Mouse (Mus musculus): ENCODE measurements around the gene Nrxn1. TPM values are rescaled to one million over a fixed set of nuclear protein-coding genes. Genes with fewer than 3 reads are reported as not detected.
A peak's percentile ranks its signal among the peaks of the same experiment; 100 is the strongest.

Nrxn1 gene
- polyA plus RNA-seq, 1 experiment from 2014 or later, result 285 TPM

DNA sequence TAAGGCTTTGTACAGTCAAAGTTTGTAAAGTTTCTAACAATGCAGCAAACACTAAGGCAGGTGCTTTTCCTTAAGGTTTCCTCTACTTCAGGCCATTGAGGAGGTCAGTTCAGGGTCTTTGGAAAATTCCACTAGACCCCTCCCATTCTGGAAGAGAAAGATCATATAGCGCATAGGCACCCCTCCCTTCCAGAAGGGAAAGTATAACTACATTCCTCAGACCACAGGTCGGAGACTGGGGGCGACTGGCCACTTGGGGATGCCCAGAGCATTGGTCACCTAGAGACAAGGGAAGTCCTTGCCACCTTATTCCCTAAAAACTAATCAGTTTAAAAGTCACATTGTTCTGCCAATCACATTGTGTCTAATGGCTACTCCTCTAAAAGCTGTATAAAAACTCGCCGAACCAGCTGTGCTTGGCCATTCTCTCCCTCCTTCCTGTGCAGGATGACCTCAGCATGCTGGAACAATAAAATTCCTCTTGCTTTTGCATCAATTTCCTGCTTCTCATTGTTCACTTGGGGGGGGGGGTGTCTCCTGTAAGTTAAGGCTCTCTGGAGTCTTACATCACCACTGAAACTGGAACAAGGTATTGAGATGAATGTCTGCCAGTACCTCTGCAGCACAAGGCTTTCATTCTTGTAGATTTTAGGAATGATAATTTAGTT is 305.6 kb downstream of the Nrxn1 start:
- Histone ChIP-seq H3K9ac (replicated peaks; ENCODE audit: low read depth, low read length) (no peak overlapping the region), H3K27ac (ENCODE audit: low read depth, low read length) (no peak overlapping the region), H3K36me3 (ENCODE audit: control insufficient read depth, insufficient read depth, low read length) (no peaks in the 10 kb centered on the region), H3K4me1 (ENCODE audit: control insufficient read depth, insufficient read depth, low read length) (no peaks in the 10 kb centered on the region), H3K9me3 (ENCODE audit: control insufficient read depth, low read length) (no peaks in the 10 kb centered on the region), H3K4me2 (ENCODE audit: low read depth, low read length) (no peak overlapping the region), H3K27me3 (ENCODE audit: control insufficient read depth, insufficient read depth, low read length) (no peaks in the 10 kb centered on the region), H3K4me3 (ENCODE audit: low read depth, low read length) (no peak overlapping the region)
- ATAC-seq (ENCODE audit: low read depth), result no peak
- 80% methylated on average over 5 of the region's 5 CpGs for WGBS

DNA sequence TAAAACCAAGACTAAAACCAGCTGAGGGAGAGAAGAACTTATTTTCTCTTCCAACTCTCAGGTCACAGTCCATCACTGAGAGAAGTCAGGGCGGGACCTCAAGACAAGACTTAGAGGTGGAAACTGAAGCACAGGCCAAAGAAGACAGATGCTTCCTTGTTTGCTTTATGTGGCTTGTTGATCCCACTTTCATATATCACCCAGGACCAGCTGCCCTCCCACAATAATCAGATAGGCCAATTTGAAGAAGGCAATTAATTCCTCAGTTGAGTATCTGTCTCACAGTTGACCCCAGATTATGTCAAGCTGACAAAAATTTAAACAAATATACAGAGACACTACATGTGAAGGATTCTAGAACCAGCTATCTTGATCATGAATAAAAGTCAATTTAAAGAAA is 312.4 kb downstream of the Nrxn1 start:
- no peak overlapping the region for H3K4me3 ChIP-seq (ENCODE audit: low read depth, low read length)
- H3K27me3 ChIP-seq (ENCODE audit: control insufficient read depth, insufficient read depth, low read length), result no peaks in the 10 kb centered on the region
- no peak overlapping the region for H3K4me2 ChIP-seq (ENCODE audit: low read depth, low read length)
- H3K9me3 ChIP-seq (ENCODE audit: control insufficient read depth, low read length), result no peaks in the 10 kb centered on the region
- no peak for ATAC-seq (ENCODE audit: low read depth)
- no peak overlapping the region for H3K27ac ChIP-seq (ENCODE audit: low read depth, low read length)
- H3K36me3 ChIP-seq (ENCODE audit: control insufficient read depth, insufficient read depth, low read length), result no peaks in the 10 kb centered on the region
- H3K9ac ChIP-seq (replicated peaks; ENCODE audit: low read depth, low read length), result no peak overlapping the region
- WGBS, result 69% methylated on average over 1 of the region's 1 CpGs
- H3K4me1 ChIP-seq (ENCODE audit: control insufficient read depth, insufficient read depth, low read length), result no peaks in the 10 kb centered on the region

DNA sequence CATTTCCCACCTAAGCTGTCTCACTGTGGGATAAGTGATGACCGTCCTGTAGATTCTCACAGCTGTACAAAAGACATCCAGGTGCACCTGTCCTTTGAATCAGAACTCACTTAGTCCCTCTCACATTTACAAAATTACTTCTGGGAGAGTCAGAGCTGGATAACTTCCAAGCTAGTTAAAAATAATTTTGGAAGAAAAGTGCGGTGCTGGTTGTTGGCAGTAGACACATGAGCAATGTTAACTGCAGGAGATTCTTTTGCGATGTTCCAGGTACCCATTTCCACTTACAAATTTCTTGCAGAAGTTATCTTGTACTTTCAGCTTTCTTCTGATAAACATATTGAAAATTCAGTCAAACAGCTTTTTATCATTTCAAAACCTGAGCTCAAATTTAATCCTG is 317.5 kb downstream of the Nrxn1 start:
- Histone ChIP-seq H3K9ac (replicated peaks; ENCODE audit: low read depth, low read length) (no peak overlapping the region), H3K4me3 (ENCODE audit: low read depth, low read length) (no peak overlapping the region), H3K27me3 (ENCODE audit: control insufficient read depth, insufficient read depth, low read length) (no peaks in the 10 kb centered on the region), H3K9me3 (ENCODE audit: control insufficient read depth, low read length) (no peaks in the 10 kb centered on the region), H3K36me3 (ENCODE audit: control insufficient read depth, insufficient read depth, low read length) (no peaks in the 10 kb centered on the region), H3K4me1 (ENCODE audit: control insufficient read depth, insufficient read depth, low read length) (no peaks in the 10 kb centered on the region), H3K4me2 (ENCODE audit: low read depth, low read length) (no peak overlapping the region), H3K27ac (ENCODE audit: low read depth, low read length) (no peak overlapping the region)
- WGBS, result 83% methylated on average over 3 of the region's 3 CpGs
- no peak for ATAC-seq (ENCODE audit: low read depth)

DNA sequence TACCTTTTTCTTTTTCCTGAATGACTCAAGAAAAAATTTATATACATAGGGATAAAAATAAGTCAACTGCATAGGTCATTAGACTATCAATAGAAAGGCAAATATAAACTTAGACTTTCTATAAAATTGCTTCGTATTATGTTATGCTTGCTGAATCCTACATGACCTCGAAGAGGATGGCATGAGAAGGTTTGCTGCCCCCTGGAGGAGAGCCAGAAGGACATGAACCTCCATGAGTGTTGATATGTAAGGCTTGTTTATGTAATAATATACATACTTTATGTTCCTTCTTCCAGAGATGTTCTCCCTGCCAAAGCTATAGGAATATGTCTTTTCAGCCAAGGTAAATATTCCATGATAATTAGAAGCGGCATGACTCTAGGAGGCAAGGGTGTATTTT is 319.6 kb downstream of the Nrxn1 start:
- 82% methylated on average over 3 of the region's 3 CpGs for WGBS
- H3K9me3 ChIP-seq (ENCODE audit: control insufficient read depth, low read length), result no peaks in the 10 kb centered on the region
- H3K27ac ChIP-seq (ENCODE audit: low read depth, low read length), result no peak overlapping the region
- H3K27me3 ChIP-seq (ENCODE audit: control insufficient read depth, insufficient read depth, low read length), result no peaks in the 10 kb centered on the region
- no peaks in the 10 kb centered on the region for H3K36me3 ChIP-seq (ENCODE audit: control insufficient read depth, insufficient read depth, low read length)
- no peaks in the 10 kb centered on the region for H3K4me1 ChIP-seq (ENCODE audit: control insufficient read depth, insufficient read depth, low read length)
- H3K4me2 ChIP-seq (ENCODE audit: low read depth, low read length), result no peak overlapping the region
- H3K9ac ChIP-seq (replicated peaks; ENCODE audit: low read depth, low read length), result no peak overlapping the region
- no peak for ATAC-seq (ENCODE audit: low read depth)
- H3K4me3 ChIP-seq (ENCODE audit: low read depth, low read length), result no peak overlapping the region

DNA sequence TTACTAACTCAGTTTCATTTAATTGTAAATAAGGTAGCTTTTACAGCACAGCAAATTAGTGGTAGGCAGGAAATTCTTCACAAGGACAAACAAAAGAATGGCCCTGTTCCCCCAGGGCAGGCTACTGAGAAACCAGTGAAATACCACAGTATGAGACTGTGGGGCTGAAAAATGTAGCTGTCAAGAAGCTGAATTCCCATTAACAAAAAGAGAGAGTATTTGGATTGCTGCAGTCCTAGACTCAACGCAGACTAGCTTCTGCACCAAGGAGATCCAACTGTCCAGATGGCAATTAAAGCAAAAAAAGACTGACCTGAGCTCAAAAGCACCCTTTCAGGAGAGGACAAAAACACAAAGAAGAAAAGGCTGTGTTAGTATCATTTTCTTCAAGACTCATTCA is 324.7 kb downstream of the Nrxn1 start:
- ATAC-seq (ENCODE audit: low read depth), result peak; percentile 69; the same call in 1 of the 2 replicates
- H3K4me1 ChIP-seq (ENCODE audit: control insufficient read depth, insufficient read depth, low read length), result no peaks in the 10 kb centered on the region
- H3K4me3 ChIP-seq (ENCODE audit: low read depth, low read length), result no peak overlapping the region
- H3K27ac ChIP-seq (ENCODE audit: low read depth, low read length), result no peak overlapping the region
- H3K9me3 ChIP-seq (ENCODE audit: control insufficient read depth, low read length), result no peaks in the 10 kb centered on the region
- H3K27me3 ChIP-seq (ENCODE audit: control insufficient read depth, insufficient read depth, low read length), result no peaks in the 10 kb centered on the region
- H3K36me3 ChIP-seq (ENCODE audit: control insufficient read depth, insufficient read depth, low read length), result no peaks in the 10 kb centered on the region
- H3K9ac ChIP-seq (replicated peaks; ENCODE audit: low read depth, low read length), result no peak overlapping the region
- no peak overlapping the region for H3K4me2 ChIP-seq (ENCODE audit: low read depth, low read length)
- 3% methylated on average over 1 of the region's 1 CpGs for WGBS

DNA sequence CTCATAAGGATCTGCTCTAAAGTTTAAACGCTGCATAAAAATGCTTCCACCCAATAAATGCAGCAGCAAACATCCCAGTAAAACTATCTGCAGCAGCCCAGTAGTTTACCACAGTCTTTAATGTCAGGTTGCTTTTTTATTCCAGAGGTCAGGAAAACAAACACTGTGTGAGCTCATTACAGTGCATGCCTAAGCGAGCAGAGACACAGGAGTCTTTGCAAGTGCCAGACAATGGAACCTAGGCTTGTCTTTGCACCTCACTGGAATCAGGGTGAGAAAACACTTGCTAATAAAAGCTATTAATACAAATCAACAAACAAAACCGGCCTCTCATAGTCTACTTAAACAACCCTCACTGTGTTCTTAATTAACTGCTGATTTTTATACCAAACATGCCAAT is 365.7 kb downstream of the Nrxn1 start:
- H3K4me1 ChIP-seq (ENCODE audit: control insufficient read depth, insufficient read depth, low read length), result no peaks in the 10 kb centered on the region
- no peak for ATAC-seq (ENCODE audit: low read depth)
- H3K27me3 ChIP-seq (ENCODE audit: control insufficient read depth, insufficient read depth, low read length), result no peaks in the 10 kb centered on the region
- H3K27ac ChIP-seq (ENCODE audit: low read depth, low read length), result no peak overlapping the region
- H3K9ac ChIP-seq (replicated peaks; ENCODE audit: low read depth, low read length), result no peak overlapping the region
- H3K9me3 ChIP-seq (ENCODE audit: control insufficient read depth, low read length), result no peaks in the 10 kb centered on the region
- WGBS, result 29% methylated on average over 3 of the region's 3 CpGs
- no peak overlapping the region for H3K4me2 ChIP-seq (ENCODE audit: low read depth, low read length)
- H3K4me3 ChIP-seq (ENCODE audit: low read depth, low read length), result no peak overlapping the region
- no peaks in the 10 kb centered on the region for H3K36me3 ChIP-seq (ENCODE audit: control insufficient read depth, insufficient read depth, low read length)

DNA sequence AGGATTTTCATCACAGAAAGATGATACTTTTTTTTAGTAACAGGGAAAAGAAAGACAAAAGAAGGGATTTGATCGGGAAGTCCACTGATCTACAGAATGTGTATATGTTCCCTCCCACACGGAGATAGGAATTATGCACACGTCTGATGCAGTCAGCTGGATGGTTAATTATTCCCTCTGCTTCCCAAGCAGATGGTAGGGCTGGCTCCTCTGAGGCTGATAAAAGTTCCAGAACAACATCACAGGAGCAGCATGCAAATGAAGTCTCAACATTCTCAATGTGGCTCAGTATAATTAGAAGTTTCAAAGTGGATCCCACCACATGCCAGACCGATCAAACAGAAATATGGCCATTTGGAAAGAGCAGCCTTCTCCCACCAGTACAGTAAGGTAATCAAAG is 388.1 kb downstream of the Nrxn1 start:
- H3K27ac ChIP-seq (ENCODE audit: low read depth, low read length), result no peak overlapping the region
- no peaks in the 10 kb centered on the region for H3K4me1 ChIP-seq (ENCODE audit: control insufficient read depth, insufficient read depth, low read length)
- no peak overlapping the region for H3K4me2 ChIP-seq (ENCODE audit: low read depth, low read length)
- H3K9ac ChIP-seq (replicated peaks; ENCODE audit: low read depth, low read length), result no peak overlapping the region
- no peaks in the 10 kb centered on the region for H3K9me3 ChIP-seq (ENCODE audit: control insufficient read depth, low read length)
- H3K36me3 ChIP-seq (ENCODE audit: control insufficient read depth, insufficient read depth, low read length), result no peaks in the 10 kb centered on the region
- no peaks in the 10 kb centered on the region for H3K27me3 ChIP-seq (ENCODE audit: control insufficient read depth, insufficient read depth, low read length)
- WGBS, result 37% methylated on average over 4 of the region's 4 CpGs
- ATAC-seq (ENCODE audit: low read depth), result peak; percentile 88
- no peak overlapping the region for H3K4me3 ChIP-seq (ENCODE audit: low read depth, low read length)

DNA sequence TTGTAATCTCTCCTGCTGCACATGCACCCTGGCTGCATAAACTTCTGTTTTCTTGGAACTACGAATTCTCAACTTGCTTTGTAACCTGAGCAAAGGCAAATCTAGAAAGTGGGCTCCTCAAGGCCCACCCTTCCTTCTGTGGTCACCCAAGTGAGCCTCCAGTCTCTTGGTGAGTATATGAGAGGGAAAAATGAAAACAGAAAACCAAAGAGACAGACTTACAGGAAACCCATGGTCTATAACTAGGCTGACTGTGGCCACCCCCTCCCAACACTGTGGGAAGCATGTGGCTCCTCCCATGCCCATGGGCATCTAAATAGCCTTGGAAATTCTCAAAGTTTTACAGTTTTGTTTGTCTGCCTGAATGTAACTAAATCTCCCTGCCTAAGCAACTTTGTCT is 390.2 kb downstream of the Nrxn1 start:
- no peak overlapping the region for H3K27ac ChIP-seq (ENCODE audit: low read depth, low read length)
- no peak overlapping the region for H3K9ac ChIP-seq (replicated peaks; ENCODE audit: low read depth, low read length)
- no peak overlapping the region for H3K4me2 ChIP-seq (ENCODE audit: low read depth, low read length)
- H3K4me1 ChIP-seq (ENCODE audit: control insufficient read depth, insufficient read depth, low read length), result no peaks in the 10 kb centered on the region
- WGBS, result 97% methylated on average over 1 of the region's 1 CpGs
- no peak for ATAC-seq (ENCODE audit: low read depth)
- no peaks in the 10 kb centered on the region for H3K9me3 ChIP-seq (ENCODE audit: control insufficient read depth, low read length)
- H3K36me3 ChIP-seq (ENCODE audit: control insufficient read depth, insufficient read depth, low read length), result no peaks in the 10 kb centered on the region
- H3K4me3 ChIP-seq (ENCODE audit: low read depth, low read length), result no peak overlapping the region
- H3K27me3 ChIP-seq (ENCODE audit: control insufficient read depth, insufficient read depth, low read length), result no peaks in the 10 kb centered on the region

DNA sequence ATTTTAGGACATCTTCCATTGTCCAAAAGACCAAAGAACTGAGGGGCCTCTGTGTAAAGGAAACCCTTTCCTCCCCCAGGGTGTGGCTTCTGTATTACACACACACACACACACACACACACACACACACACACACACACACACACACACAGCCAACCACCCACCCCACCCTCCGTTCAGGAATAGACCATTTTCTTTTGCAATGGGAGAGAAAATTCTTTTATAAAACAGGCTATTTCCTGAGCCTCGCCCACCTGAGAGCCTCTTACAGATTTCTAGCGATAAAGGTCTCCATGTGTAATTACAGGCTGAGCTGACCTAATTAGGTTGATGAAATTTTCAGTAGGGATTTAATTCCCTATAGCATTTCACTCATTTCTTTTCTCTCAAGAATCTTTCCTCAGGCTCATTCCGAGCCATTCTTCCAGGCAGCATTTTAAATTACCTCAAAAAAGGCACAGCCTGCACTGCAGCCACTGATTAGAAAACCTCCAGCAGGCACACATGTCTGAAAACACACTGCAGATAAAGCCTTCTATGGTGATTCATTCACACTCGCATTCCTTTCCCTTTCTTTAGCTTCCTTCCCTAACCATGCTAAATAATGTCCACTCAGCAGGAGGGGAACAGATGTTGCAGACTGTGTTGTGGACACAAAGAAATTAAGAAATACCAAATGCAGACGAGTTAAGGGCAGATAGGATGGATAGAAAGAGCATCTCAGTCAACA is 396.6 kb downstream of the Nrxn1 start:
- no peaks in the 10 kb centered on the region for H3K27me3 ChIP-seq (ENCODE audit: control insufficient read depth, insufficient read depth, low read length)
- no peak overlapping the region for H3K4me3 ChIP-seq (ENCODE audit: low read depth, low read length)
- ATAC-seq (ENCODE audit: low read depth), result peak; percentile 69
- no peaks in the 10 kb centered on the region for H3K36me3 ChIP-seq (ENCODE audit: control insufficient read depth, insufficient read depth, low read length)
- no peak overlapping the region for H3K4me2 ChIP-seq (ENCODE audit: low read depth, low read length)
- H3K27ac ChIP-seq (ENCODE audit: low read depth, low read length), result peak overlapping the region; percentile 60
- H3K9ac ChIP-seq (replicated peaks; ENCODE audit: low read depth, low read length), result no peak overlapping the region
- 11% methylated on average over 6 of the region's 6 CpGs for WGBS
- no peaks in the 10 kb centered on the region for H3K9me3 ChIP-seq (ENCODE audit: control insufficient read depth, low read length)
- H3K4me1 ChIP-seq (ENCODE audit: control insufficient read depth, insufficient read depth, low read length), result peaks cover 5% of the 10 kb centered on the region; the same call in 1 of the 2 replicates
